Mouse (Mus musculus): ENCODE measurements around the gene Olfr1141.

Olfr1141 gene

DNA sequence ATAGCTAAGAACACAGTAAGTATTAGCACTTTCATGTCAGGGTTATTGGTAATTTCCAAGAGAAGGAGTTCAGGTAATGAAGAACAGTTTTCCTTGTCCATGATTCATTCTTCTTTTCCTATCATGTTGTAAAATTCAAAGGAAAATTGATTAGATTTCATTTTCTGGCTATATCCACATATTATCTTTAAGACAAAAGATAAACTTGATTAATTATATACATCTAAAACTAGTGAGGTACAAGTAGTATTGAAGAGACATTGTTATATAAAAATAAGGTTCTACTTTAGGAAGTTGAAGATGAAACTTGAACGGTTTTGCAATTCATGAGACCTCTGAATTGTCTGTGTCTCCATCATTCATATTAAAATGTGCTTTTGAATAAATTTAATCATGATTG, at the start of gene Olfr1141:
TSS of gene Olfr1141 (minus strand) at position 101 of the 400 bp plus-strand sequence.
- DNase-seq, result no peak

DNA sequence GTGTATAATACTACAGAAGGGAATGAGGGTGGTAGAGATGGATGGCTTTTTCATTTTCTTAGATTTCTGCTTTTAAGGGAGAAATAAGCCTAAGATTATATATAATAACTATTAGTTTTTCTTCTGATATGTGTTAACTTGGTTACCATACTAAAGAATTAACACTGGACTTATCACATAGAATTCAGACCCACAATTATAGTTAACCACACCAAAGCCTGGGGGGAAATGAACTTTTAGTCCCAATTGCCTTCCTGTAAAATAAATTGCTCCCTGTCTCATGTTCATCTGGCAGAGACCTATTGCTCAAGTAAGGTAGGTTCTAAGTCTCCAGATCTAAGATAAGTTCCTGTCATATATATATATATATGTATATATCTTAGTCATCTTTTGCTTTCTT, 46.5 kb upstream of the Olfr1141 start, which contains the start of gene Olfr1143:
TSS of gene Olfr1143 (plus strand) at position 301 of the 400 bp plus-strand sequence.
- no peak for DNase-seq

DNA sequence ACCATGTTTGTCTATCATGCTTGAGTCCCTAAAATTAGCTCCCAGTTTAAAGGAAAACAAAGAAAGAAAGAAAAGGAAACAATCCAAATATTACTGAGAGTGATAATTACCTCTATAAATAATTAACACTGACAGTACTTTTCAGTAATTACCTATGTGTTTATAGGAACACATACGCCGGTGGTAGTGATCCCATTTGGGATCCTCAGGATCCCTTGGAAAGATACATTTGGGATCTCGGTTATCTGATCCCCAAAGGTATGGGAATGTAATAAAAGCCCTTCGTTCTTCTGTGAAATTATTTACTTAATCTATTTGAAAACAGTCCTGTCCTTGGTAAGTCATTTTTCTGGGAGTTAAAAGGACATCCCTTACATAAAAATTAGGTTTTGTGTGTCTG, 25.4 kb upstream of the Olfr1141 start, which contains the start of gene Olfr152:
TSS of gene Olfr152 (plus strand) at position 301 of the 400 bp plus-strand sequence.
- DNase-seq, result no peak

DNA sequence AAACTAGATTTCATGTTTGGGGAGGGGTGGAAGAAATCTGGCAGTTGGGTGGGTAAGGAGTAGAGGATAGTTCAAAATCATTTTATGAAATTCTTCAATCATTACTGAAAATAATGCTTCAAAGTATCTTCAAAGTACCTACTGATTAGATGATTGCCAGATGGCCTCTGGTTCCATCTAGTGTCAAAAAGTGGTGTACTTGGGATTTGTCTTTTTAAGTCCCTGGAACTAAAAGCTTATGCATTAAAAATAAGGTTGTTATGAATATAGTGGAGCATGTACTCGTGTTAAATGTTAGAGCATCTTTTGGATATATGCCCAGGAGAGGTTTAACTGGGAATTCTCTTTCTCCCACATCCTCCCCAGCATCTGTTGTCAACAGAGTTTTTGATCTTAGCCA, 22.4 kb upstream of the Olfr1141 start:
- DNase-seq, result no peak

DNA sequence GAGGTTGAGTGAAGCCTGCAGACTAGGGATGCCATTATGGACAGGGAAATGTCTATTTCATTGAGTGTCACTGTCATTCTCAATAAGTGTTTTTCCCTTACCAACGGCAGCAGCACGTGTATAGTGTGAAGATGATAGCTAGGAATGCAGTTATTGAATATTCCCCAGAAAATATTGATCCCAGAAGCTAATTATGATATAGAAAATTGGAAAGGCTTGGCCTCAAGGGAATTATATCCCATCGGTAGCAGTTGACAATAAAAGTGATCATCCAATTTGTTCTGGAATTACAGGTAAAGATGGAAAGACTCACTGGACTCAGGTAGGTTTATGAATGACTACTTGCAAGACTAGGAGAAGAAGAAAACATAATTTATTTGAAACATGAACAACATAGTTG, 10.3 kb downstream of the Olfr1141 start, which contains the start of gene Olfr1140:
TSS of gene Olfr1140 (plus strand) at position 301 of the 400 bp plus-strand sequence.
- DNase-seq, result no peak

DNA sequence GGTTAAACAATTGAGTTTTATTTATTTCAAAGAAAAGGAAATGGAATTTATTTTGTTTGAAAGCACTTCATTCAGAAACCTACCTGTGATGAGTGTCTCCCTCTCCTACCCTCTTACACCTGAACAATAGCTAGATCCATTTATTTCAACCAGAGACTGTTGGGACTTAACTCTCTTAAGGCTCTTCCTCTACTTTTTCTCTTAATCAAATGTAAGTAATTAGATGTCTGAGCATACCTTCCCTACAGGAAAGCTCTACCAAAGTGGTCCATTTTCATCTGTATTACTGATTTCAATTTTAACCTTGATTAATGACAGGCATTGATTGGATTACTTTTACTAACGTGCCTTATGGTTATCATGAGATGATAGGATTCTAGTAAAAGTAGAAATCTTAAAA, 13.9 kb downstream of the Olfr1141 start, which contains the start of gene Olfr1138:
TSS of gene Olfr1138 (minus strand) at position 101 of the 400 bp plus-strand sequence.
- DNase-seq, result no peak

DNA sequence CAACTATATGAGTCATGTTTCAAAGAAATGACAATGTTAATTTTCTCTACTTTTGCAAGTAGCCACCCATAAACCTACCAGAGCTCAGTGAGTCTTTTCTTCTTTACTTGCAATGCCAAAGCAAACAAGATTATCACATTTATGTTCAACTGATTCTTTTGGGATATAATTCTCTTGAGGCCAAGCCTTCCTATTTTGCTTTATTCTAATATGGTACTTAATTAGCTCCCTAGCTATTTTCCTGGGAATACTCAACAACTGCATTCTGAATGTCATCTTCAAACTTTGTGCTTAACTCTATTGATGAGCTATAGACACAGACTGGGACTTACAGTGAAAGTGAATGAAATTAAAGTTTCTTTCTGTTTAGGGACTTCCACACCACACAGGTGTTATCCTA, 40.7 kb downstream of the Olfr1141 start, which contains the start of gene Olfr1137:
TSS of gene Olfr1137 (minus strand) at position 101 of the 400 bp plus-strand sequence.
- DNase-seq, result no peak

Data from layer of hippocampus, adult 9-11 months (tissue).